Mouse (Mus musculus): ENCODE results near the gene Atxn10.
"Not testable (repeated sequence)": the region's sequence is repeated elsewhere in the genome, so short reads cannot be mapped to it uniquely, and the experiment has no call there.

The Atxn10 gene

GRCm38 (mm10) chr15:85335671-85336300 lies at the start of gene Atxn10:
Gene Atxn10, plus strand, starts transcription at chr15:85336245.
- no peak for DNase-seq

DNA sequence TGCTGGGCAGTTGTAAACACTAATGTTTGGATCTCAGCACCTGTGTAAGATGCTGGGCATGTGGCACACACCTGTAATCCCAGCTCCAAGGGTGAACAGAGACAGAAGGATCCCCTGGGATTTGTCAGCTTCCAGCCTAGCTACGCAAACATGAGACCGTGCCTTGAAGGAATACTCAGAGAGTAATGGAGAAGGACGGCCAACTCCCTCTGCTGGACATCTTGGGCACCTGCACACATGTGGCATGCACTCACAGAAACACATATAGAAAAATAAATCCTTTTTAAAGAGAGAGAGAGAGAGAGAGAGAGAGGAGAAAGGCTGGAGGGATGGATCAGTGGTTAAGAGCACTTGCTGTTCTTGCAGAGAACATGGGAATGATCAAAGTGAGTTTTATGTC lies 41.4 kb upstream of the Atxn10 start:
- DNase-seq: no peak

DNA sequence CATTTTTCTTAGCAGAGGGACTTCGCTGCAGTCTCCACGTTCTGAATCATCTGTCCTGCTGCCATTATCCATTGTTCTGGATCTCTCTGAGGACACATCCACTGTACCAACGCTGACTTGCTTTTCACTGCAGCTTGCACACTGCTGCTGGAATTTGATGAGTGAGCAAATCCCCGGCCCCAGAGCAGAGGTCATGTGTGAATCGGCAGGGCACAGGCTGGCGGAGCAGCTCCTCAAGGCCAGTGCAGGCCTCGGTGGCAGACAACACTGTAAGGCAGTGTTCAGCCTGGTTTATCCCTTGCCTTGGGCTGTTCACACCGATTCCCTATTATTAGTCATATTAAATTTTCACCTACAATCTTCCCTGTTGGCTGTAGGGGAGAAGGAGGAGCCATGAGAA lies 40.5 kb upstream of the Atxn10 start:
- no peak for DNase-seq

- no peak for DNase-seq
These were observed 40.1 kb upstream of the Atxn10 start for GRCm38 (mm10) chr15:85295977-85296376.

DNA sequence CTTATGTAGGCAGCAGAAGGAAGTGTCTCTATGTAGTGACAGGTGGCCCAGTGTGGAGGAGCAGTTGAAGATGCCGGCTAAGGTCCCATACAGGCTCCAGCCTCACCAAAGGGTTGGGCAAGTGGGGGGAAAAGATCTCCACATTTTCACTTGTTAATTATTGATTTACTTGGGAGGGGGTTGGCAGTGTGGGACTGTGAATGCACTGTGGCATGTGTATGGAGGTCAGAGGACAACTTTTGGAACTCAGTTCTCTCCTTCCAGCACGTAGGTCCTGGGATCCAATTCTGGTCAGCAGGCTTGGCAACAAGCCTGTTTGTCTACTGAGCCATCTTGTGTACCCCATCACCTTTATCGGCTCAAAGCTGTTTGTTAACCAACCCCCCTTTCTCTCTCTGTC lies 39.5 kb upstream of the Atxn10 start:
- no peak for DNase-seq

- no peak for DNase-seq
These were observed 37.8 kb upstream of the Atxn10 start for GRCm38 (mm10) chr15:85298167-85298781.

DNA sequence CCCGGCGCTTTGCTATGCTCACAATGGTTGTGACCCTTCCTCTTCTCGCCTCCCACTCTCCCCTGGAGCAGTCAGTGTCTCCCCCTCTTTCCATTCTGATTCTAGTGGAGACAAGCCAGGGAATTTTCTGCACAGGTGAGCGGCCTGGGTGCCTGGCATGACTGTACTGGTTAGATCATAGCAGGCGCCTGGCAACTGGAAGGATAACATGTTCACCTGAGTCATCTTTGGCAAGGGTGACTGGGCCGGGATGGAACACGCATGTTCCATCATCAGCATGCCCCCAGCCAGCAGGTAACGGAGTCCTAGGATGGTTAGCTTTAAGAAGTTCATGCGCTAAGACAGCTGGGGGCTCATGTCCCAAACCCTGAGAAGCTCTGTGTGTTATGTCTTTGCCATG lies 37.1 kb upstream of the Atxn10 start:
- no peak for DNase-seq

DNA sequence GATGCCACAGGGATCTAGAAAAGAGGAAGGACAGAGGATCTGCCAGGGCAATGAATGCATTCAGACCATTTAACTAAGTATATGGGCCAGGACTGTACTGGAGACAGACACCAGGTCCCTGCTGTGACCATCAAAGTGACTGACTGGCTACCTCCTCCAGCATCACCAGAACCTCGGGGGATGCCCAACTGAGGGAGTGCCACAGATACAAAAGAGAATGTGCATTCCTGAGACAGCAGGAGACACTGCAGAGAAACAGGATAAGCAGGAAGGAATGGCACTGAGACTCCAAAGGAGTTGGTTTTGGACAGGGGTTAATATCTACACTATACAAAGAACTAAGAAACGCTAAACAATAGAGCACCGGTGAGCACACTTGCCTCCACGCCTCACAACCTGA lies 32.8 kb upstream of the Atxn10 start:
- DNase-seq: no peak

DNA sequence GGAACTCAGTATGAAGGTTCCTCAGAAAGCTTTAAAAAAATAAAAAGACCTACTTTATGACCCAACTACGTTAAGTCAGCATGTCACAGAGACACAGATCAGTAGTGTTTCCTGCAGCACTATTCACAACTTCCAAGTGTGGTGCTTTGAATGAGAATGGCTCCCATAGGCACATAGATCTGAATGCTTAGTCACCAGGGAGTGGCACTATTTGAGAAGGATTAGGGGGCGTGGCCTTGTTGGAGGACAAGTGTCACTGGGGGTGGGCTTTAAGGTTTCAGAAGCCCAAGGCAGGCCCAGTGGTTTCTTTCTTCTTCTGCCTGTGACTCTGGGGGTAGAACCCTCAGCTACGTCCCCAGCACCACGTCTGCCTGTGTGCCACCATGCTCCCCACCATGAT lies 32.1 kb upstream of the Atxn10 start:
- no peak for DNase-seq

DNA sequence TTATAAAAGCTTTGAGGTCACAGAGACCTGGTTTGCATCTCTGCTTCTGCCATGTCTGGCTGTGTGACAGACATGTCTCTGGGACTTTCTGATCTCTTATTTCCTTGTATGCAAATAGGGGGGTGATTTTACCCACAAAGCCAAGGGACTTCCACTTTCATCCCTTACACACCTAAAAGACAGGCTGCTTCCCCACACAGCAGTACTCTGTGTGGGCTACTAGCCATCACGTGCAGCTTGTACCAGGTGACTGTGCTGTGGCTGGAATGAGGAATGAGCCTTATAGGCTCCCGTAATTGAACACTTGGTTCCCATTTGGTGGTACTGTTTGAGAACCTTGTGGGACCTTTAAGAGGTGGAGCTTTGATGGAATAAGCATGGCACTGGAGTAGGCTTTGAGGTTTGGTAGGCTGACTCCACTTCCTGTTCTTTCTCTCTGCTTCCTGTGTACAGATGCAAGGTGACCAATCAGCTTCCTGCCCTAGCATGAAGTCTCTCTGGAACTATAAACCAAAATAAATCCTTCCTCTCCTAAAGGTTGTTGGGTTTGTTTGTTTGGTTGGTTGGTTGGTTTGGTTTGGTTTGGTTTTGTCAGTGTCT lies 28.9 kb upstream of the Atxn10 start:
- DNase-seq: no peak

DNA sequence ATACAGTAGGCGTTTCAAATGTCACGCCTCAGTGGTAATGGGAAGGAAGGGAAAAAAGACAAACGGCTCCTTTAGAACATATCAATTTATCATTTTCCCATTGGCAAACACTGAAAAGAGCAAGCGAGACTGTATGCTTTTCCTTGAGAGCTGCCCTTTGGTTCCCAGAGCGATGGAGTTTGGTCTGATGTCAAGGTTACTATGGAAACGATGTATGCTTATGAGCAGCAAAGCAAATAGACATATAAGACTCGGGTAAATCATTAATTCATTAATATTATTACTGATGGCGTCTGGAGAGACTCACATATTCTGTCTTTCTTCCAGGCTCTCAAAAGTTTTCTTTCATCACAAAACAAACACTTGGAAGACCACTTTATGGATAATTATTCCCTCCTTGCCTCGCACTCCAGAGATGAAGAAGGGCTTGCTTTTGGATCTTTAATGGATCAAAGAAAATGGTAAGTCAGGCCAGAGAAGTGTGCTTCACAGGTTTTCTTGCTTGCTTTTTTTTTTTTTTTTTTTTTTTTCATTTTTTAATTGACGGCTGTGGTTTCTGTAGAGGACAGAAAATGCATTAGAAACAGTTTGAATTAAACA lies 24.9 kb upstream of the Atxn10 start:
- no peak for DNase-seq

GRCm38 (mm10) chr15:85315378-85316025 lies 20.5 kb upstream of the Atxn10 start:
- peak; percentile 77 for DNase-seq

DNA sequence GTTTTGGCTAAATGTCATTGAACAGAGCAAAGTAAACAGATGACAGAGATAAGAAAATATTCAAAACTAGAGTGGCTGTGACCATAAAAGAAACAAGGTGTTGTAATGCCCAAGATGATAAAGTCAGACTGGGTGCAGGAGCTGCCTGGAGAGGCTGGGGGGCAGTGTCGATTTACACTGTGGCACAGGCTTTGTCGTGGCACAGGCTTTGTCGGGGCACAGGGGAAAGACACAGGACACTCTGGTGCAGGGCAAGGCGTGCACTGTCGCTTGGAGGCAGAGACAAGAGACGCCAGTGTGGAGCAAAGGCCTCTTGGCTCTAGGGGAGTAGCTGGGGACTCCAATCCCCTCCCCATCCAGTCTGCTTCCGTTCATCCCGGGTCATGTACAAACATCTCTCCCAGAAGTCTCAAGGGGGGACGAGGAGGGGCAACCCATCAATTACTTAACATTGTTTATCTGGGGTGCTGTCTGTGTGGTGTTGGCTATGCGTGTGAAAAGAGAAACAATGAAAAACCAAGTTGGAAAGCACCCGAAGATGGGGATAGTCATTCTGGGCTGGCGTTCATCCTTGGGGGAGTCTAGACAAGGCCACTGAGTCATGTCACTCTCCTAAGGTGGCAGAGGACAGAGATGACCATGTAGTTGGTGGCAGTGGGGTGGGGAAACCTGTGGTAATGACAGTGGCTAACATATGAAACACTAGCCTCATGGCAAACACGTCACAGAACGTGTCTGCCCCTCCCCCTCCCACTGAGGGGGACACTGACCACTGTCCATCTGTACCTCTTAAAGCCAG lies 19.5 kb upstream of the Atxn10 start:
- no peak for DNase-seq

DNA sequence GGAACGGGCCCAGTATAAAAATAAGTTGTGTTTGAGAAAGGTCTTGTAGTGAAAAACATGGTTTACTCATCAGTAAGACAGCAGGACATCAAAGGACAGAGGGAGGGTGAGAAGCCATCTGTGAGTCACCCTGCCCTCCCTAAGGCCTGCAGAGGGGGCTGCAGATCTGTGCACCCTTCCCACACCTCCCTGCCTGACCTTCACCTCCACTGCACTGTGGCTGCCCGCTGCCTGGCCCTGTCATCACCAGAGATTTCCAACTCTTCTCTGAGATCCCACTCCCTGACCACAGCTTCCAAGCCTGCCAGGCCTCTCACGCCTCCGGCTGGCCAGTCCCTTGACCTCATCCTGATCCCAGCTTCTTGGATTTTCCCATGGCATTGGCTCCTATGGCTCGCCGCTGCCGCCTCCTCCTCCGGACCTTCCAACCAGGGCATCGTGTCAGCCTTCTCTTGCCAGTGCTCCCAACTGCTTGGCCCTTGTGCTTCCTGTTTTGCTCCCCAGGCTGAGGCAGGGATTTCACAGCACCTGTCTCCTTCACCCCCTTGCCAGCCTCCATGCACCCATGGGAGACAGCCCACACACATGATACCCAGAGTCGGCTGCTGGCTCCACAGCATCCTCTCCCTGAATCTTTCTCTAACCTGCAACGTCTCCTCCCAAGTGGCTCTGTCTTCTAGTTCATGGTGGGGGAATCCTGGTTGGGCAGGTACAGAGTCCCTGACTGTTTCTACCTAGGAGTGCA lies 15.9 kb upstream of the Atxn10 start:
- no peak for DNase-seq

DNA sequence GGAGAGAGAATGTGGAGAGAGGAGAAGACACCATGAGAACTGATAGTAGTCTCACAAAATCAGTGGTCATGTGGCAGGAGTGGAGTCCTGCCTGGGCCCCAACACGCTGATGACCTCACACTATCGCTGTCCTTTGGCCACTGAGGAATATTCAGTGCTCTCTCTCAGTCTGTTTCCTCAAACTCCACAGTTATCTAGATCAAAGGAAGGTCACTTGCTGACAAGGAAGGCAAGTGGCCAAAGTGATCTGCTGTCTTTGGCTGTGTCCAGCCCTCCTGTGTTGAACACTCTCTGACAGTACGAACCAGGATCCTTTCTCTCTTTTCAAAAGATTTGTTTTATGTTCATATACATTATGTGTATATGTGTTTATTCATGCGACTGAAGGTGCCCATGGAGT lies 12.8 kb upstream of the Atxn10 start:
- no peak for DNase-seq

- DNase-seq: peak; percentile 31
These were observed 11.6 kb upstream of the Atxn10 start for GRCm38 (mm10) chr15:85324426-85324825.

DNA sequence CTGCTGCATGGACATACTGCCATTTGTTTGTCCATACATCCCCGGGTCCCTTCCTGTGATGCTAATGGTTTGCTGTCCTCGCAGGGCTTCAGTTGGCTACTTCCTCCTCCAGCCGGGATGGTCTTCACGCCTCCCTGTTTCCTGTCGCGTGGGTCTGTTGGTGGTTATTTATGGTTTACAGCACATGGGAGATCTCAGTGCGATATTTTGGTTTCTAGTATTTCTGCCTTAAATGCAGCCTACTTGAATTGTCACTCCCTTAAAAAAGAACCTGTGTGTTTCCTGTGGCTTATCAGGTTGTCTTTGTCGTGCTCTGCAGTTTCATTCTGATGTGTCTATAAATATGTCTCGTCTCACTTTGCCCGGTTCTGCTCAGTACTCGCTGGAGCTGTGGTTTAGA lies 8.2 kb upstream of the Atxn10 start:
- DNase-seq: peak; percentile 59

DNA sequence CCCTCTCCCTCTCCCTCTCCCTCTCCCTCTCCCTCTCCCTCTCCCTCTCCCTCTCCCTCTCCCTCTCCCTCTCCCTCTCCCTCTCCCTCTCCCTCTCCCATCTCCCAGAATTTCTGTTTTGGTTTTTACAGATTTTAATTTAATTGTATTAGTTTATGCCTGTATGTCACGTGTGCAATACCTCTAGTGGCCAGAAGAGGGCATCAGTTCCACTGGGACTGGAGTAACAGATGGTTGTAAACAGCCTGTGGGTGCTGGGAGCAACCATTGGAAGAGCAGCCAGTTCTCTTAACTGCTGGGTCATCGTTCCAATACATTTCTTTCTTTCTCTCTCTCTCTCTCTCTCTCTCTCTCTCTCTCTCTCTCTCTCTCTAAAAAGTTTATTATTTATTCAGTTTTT lies 7.6 kb upstream of the Atxn10 start:
- DNase-seq: not testable (repeated sequence)

DNA sequence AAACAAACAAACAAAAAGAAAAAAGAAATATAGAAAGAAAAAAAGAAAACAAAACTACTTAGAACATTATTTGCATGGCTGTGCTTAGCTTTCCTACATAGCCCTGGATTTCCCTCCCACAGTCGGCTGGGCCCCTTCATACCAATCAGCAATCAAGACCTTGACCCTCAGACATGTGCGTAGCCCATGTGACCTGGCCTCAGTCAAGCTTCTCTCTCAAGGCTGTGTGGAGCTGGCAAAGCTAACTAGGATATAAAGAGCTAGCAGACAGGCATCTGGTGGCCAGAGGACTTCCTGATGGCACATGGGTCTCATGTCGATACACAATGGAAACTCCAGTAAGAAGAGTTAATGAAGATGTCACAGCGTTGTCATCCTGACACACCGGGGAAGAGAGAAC lies 6.9 kb upstream of the Atxn10 start:
- DNase-seq: no peak

DNA sequence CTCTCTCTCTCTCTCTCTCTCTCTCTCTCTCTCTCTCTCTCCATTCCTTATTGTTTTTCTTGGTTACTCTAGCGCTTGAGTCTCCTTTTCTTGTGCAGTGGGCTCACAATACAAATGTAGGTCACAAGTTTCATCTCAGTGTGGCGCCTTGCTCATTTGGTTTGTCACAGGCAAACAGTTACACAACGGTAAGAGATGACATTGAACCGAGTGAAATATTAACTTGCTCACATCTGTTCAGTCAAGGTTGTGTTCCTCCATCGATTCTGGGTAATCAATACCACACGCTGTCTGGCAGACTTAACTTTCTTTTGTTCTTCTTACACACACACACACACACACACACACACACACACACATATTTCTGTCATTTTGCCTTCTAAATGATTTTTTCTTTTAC lies 6.0 kb upstream of the Atxn10 start:
- DNase-seq: no peak

GRCm38 (mm10) chr15:85333511-85333910 lies 2.5 kb upstream of the Atxn10 start:
- not testable (repeated sequence) for DNase-seq

- no peak for DNase-seq
These were observed 1.8 kb upstream of the Atxn10 start for GRCm38 (mm10) chr15:85334234-85334633.

Measured in layer of hippocampus, adult 9-11 months (tissue).